Mouse (Mus musculus): Measurements from ENCODE around the gene Fut11.

- no peak for TF ChIP-seq CTCF (IDR thresholded peaks at IDR 0.05; ENCODE audit: low read depth)
- TF ChIP-seq EP300 (IDR thresholded peaks at IDR 0.05; ENCODE audit: low read depth) = no peak
These were observed 12.3 kb upstream of the Fut11 start for GRCm38 (mm10) chr14:20682498-20682897.
